Mouse (Mus musculus): ENCODE data around the gene Pctp. TPM values are rescaled to one million over a fixed set of nuclear protein-coding genes. Genes with fewer than 3 reads are reported as not detected.

Gene Pctp
- total and polyA plus RNA-seq, 2 experiments from 2014 or later, result 0.60 to 0.85 TPM

DNA sequence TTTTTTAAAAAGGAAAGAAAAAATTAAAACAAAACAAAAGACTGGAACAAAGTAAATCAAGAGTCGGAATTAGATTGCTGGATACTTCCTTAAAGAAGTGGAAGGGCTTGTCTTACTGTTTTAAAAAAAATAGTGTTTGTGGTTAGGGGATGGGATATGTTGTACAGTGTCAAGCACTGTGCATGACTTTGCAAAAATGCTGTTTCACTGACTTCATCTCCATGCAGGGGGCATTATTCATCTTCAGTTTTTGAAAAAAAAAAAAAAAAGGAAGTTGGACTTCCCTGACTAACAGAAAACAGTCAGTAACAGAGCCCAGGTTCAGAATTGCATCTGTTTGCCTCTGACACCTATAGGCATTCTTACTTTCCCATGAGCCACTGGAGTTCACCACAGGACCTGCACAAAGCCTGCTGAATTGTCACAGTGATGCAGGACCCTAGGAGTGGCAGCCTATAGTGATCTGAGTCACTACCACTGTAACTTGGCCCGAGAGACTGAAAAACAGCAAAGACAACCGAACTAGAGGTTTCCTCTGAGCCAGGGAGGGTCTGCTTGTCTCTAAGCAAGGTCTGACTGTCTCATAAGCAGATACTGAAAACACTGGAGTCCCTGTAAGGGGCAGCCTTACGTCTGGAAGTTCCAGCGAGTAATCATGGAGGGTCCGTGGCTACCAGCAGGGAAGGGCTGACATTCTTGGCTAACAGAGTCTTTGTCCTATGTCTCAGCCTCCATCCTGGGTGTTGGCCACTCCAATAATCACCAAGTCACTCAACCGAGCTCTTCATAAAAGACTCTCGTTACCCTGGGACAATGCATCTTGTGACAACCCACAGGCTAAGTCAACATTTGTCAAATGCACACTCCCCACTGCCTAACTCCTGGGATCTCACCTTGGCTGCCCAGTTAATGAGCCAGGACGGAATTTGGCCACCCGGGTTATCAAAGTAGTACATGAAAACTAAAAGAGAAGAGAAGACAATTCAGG lies 17.2 kb downstream of the Pctp start:
- H3K36me3 ChIP-seq (ENCODE audit: insufficient read depth, low read length), result no peaks in the 10 kb centered on the region
- no peak overlapping the region for H3K4me2 ChIP-seq (ENCODE audit: low read depth, low read length, poor library complexity, severe bottlenecking)
- no peaks in the 10 kb centered on the region for H3K9me3 ChIP-seq (ENCODE audit: low read length)
- DNase-seq (ENCODE audit: low spot score) (no peak), ATAC-seq (ENCODE audit: low FRiP score) (no peak)
- no peaks in the 10 kb centered on the region for H3K27me3 ChIP-seq (ENCODE audit: insufficient read depth, low read length)
- WGBS, result 38% methylated on average over 10 of the region's 10 CpGs
- no peaks in the 10 kb centered on the region for H3K4me1 ChIP-seq (ENCODE audit: insufficient read depth, low read length)
- no peak overlapping the region for H3K27ac ChIP-seq (ENCODE audit: low read depth, low read length)
- TF ChIP-seq CTCF (IDR thresholded peaks at IDR 0.05), result no peak
- H3K9ac ChIP-seq (replicated peaks; ENCODE audit: low read length, poor library complexity, severe bottlenecking), result no peak overlapping the region
- no peak overlapping the region for H3K4me3 ChIP-seq (ENCODE audit: low read depth, low read length)

DNA sequence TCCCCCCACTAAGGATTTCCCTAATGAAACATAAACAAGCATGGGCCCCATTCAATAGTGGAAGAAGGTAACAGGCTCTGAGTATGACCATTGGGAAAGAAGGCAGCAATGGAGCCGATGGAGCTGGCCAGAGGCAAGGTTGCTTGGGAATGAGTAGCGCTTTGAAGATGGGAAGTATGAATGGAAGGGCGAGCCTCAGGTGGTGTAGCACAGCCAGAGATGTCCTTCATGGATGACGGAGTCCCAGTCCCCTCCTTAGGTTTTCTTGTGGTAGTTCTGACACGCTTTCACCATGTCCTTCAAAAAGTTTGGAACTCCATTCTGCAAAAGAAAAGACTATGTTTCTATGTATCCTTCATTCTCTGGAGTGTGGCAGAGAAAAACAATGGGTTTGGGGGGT lies 18.3 kb downstream of the Pctp start:
- H3K27ac ChIP-seq (ENCODE audit: low read depth, low read length), result no peak overlapping the region
- no peaks in the 10 kb centered on the region for H3K36me3 ChIP-seq (ENCODE audit: insufficient read depth, low read length)
- no peak overlapping the region for H3K4me2 ChIP-seq (ENCODE audit: low read depth, low read length, poor library complexity, severe bottlenecking)
- no peak overlapping the region for H3K9ac ChIP-seq (replicated peaks; ENCODE audit: low read length, poor library complexity, severe bottlenecking)
- no peak for TF ChIP-seq CTCF (IDR thresholded peaks at IDR 0.05)
- H3K4me1 ChIP-seq (ENCODE audit: insufficient read depth, low read length), result no peaks in the 10 kb centered on the region
- ATAC-seq (ENCODE audit: low FRiP score) (no peak), DNase-seq (ENCODE audit: low spot score) (no peak)
- no peaks in the 10 kb centered on the region for H3K9me3 ChIP-seq (ENCODE audit: low read length)
- H3K27me3 ChIP-seq (ENCODE audit: insufficient read depth, low read length), result no peaks in the 10 kb centered on the region
- 92% methylated on average over 5 of the region's 5 CpGs for WGBS
- H3K4me3 ChIP-seq (ENCODE audit: low read depth, low read length), result no peak overlapping the region

DNA sequence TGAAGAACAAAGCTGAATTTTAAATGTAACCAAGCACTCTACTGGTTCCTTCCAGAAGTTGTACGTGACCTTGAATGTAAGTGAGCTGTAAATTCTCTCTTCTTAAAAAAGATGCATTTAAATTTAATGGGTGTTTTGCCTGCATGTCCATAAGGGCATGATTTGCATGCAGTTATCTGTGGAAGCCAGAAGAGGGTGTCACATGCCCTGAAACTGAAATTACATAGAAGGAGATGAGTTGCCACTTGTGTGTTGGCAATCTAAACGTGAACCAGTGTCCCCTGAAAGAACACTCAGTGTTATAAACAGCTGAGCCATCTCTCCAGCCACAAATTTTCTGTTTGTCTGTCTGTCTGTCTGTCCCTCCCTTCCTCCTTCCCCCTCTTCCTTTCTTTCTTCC lies 19.8 kb downstream of the Pctp start:
- ATAC-seq (ENCODE audit: low FRiP score), result no peak
- no peaks in the 10 kb centered on the region for H3K36me3 ChIP-seq (ENCODE audit: insufficient read depth, low read length)
- TF ChIP-seq CTCF (IDR thresholded peaks at IDR 0.05), result peak; percentile 26
- no peaks in the 10 kb centered on the region for H3K27me3 ChIP-seq (ENCODE audit: insufficient read depth, low read length)
- no peaks in the 10 kb centered on the region for H3K9me3 ChIP-seq (ENCODE audit: low read length)
- 68% methylated on average over 2 of the region's 2 CpGs for WGBS
- no peak overlapping the region for H3K27ac ChIP-seq (ENCODE audit: low read depth, low read length)
- no peak overlapping the region for H3K4me3 ChIP-seq (ENCODE audit: low read depth, low read length)
- peaks cover 8% of the 10 kb centered on the region; the same call in 1 of the 2 replicates for H3K4me1 ChIP-seq (ENCODE audit: insufficient read depth, low read length)
- no peak overlapping the region for H3K4me2 ChIP-seq (ENCODE audit: low read depth, low read length, poor library complexity, severe bottlenecking)
- H3K9ac ChIP-seq (replicated peaks; ENCODE audit: low read length, poor library complexity, severe bottlenecking), result no peak overlapping the region
- no peak for DNase-seq (ENCODE audit: low spot score)

DNA sequence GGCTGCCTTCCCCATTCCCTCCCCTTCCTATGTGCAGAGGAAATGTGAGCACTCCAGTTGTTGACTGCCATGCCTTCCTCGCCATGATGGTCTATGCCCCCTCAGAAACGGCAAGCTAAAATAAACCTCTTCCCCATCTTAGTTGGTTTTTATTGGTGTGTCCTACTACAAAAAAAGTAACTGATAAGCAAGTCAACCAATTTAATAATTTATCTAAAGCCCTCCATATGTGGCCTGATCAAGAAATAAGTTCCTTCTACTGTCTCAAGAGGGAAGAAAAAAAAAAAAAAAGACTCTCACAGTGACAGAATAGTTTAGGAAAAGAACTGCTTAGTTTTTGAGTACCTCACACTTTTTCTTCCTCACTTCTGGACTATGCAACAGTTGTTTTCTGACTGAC lies 22.6 kb downstream of the Pctp start:
- WGBS, result 97% methylated on average over 2 of the region's 2 CpGs
- H3K9me3 ChIP-seq (ENCODE audit: low read length), result no peaks in the 10 kb centered on the region
- H3K4me2 ChIP-seq (ENCODE audit: low read depth, low read length, poor library complexity, severe bottlenecking), result no peak overlapping the region
- H3K27ac ChIP-seq (ENCODE audit: low read depth, low read length), result no peak overlapping the region
- peaks cover 9% of the 10 kb centered on the region; the same call in 1 of the 2 replicates for H3K4me1 ChIP-seq (ENCODE audit: insufficient read depth, low read length)
- ATAC-seq (ENCODE audit: low FRiP score) (no peak), DNase-seq (ENCODE audit: low spot score) (no peak)
- no peak overlapping the region for H3K4me3 ChIP-seq (ENCODE audit: low read depth, low read length)
- H3K36me3 ChIP-seq (ENCODE audit: insufficient read depth, low read length), result no peaks in the 10 kb centered on the region
- no peak overlapping the region for H3K9ac ChIP-seq (replicated peaks; ENCODE audit: low read length, poor library complexity, severe bottlenecking)
- no peak for TF ChIP-seq CTCF (IDR thresholded peaks at IDR 0.05)
- no peaks in the 10 kb centered on the region for H3K27me3 ChIP-seq (ENCODE audit: insufficient read depth, low read length)

DNA sequence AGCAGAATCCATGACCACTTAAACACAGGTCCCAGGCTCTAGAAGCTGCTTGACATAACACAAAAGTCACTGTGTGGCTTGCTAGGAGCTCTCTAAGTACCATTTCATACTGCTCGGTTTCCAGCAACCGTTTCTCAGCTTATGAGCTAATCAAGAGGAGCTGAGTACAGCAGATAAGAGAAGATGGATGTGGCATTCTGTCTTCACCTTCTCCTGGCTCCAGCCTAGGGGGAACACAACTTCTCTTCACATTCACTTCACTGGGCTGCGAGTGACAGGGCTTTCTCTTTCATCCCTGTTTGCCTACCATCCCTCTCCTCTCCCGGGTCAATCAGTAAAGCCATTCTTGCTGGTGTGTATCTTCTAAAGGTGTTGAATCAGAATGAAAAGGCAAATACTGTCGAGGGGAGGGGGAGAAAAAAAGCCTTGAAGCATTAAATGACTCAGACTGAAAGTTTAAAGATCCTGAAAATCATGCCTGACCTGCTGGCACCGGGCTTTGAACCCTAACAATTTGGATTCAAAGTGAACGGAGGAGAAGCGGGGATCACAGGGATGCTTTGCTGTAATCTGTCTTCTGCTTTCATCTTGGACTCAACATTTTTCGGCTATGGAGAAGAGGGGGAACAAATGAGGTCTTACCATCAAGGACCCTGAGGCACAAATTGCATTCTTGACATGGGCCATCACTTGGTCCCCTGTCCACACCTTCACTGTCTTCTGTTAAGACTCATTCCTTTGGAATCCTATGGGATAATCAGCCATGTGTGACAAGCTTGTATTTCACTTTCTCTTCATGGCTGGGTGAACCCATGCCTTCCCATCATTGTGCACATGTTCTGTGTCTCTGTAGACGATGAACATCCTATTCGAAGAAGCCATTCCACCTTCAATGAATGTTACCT lies 23.5 kb downstream of the Pctp start:
- WGBS, result 58% methylated on average over 11 of the region's 11 CpGs
- Histone ChIP-seq H3K4me2 (ENCODE audit: low read depth, low read length, poor library complexity, severe bottlenecking) (no peak overlapping the region), H3K9me3 (ENCODE audit: low read length) (no peaks in the 10 kb centered on the region), H3K4me3 (ENCODE audit: low read depth, low read length) (no peak overlapping the region), H3K9ac (replicated peaks; ENCODE audit: low read length, poor library complexity, severe bottlenecking) (no peak overlapping the region), H3K36me3 (ENCODE audit: insufficient read depth, low read length) (no peaks in the 10 kb centered on the region), H3K27ac (ENCODE audit: low read depth, low read length) (no peak overlapping the region), H3K27me3 (ENCODE audit: insufficient read depth, low read length) (no peaks in the 10 kb centered on the region), H3K4me1 (ENCODE audit: insufficient read depth, low read length) (peaks cover 9% of the 10 kb centered on the region; the same call in 1 of the 2 replicates)
- no peak for ATAC-seq (ENCODE audit: low FRiP score)
- TF ChIP-seq CTCF (IDR thresholded peaks at IDR 0.05), result no peak
- peak; percentile 10 for DNase-seq (ENCODE audit: low spot score)

All from midbrain, postnatal 0 days (tissue).